Mouse (Mus musculus) olfactory bulb, adult 2 months (tissue): Measurements from ENCODE around the gene Avp. TPM values are rescaled to one million over a fixed set of nuclear protein-coding genes. Genes with fewer than 3 reads are reported as not detected.
"Not testable (repeated sequence)": the region's sequence is repeated elsewhere in the genome, so short reads cannot be mapped to it uniquely, and the experiment has no call there.

ENCODE experiments used
- H3K27ac ChIP-seq: fragments of 200-500 bp; 2 replicates; pipeline ENCODE4 v1.5.1; 2012; ENCODE audit warnings: low read depth, low read length; ENCODE audit not compliant: insufficient read depth
- H3K4me1 ChIP-seq: fragments of 200-500 bp; 2 replicates; pipeline ENCODE4 v1.6.1; 2012; ENCODE audit warnings: low read length; ENCODE audit not compliant: control insufficient read depth, insufficient read depth
- H3K4me3 ChIP-seq: fragments of 200-500 bp; 2 replicates; pipeline ENCODE4 v1.5.1; 2012; ENCODE audit warnings: mild to moderate bottlenecking, low read depth, low read length, moderate library complexity; ENCODE audit not compliant: insufficient read depth
- CTCF ChIP-seq: fragments of 200-500 bp; IDR thresholded peaks from 2 replicates; pipeline ENCODE4 v1.5.1; 2012; ENCODE audit warnings: low read depth, mild to moderate bottlenecking, low read length, moderate library complexity; ENCODE audit not compliant: insufficient read depth
- POLR2A ChIP-seq: fragments of 200-500 bp; IDR thresholded peaks from 2 replicates; pipeline ENCODE4 v1.6.1; 2012; ENCODE audit warnings: mild to moderate bottlenecking, low read depth, low read length, moderate library complexity; ENCODE audit not compliant: insufficient read depth
- WGBS: fragments of 180-500 bp; shearing (Covaris S2); methylation state at CpG from one replicate; pipeline ENCODE4 v1.1.7; 2018; 5-methylcytosine and 5-hydroxymethylcytosine counted together
- polyA plus RNA-seq: library from polyadenylated mRNA; stranded (reverse); fragments of >200 nt; gene quantifications from 2 replicates; pipeline ENCODE4 v1.2.4, GENCODE M21; 2012; ENCODE audit warnings: low replicate concordance; ENCODE audit not compliant: missing spikeins, insufficient read depth, insufficient read length

The Avp gene
- polyA plus RNA-seq, 1 experiment = not detected

DNA sequence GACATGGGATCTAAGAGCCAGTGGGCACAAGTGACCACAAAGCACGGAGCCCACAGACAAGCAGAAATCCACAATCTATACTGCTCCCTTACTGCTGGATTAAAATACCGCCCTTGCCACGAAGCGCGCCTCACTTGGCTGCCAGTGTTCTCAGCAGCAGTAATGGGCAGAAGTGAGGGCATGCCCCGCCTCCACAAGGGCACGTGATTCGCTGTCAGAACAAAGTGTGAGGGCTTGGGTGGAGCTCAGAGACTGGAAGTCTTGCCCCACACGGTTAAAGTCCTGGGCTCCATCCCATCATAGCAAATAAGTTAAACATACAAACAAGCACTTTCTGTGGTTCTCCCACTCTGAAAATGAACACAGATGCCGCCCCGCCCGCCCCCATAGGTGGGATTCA is 4.7 kb downstream of the Avp start:
- H3K4me3 ChIP-seq = no peak overlapping the region
- H3K27ac ChIP-seq = no peak overlapping the region
- H3K4me1 ChIP-seq = peaks cover 22% of the 10 kb centered on the region
- 8% methylated on average over 12 of the region's 12 CpGs for WGBS
- TF ChIP-seq POLR2A (no peak), CTCF (no peak)

DNA sequence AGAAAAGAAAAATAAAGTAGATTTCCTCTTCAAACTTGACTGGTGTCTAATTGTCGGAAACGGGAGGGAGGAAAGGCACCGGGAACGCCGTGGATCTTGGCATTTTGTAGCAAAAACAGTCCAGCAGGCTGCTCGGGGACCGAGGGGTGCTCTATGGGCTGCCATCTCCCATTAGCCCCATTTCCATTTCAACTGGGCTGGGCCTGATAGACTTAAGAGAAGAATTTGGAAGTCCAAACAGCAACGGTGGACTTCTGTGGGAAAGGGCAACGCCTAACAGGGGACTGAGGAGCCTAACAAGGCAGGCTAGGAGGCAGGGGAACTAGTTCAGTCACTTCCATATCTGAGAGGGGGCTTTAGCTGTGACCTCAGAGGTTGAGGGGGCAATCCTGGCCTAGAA is 5.3 kb downstream of the Avp start:
- H3K4me3 ChIP-seq = no peak overlapping the region
- no peak overlapping the region for H3K27ac ChIP-seq
- 34% methylated on average over 9 of the region's 9 CpGs for WGBS
- peaks cover 22% of the 10 kb centered on the region for H3K4me1 ChIP-seq
- TF ChIP-seq POLR2A (no peak), CTCF (no peak)

DNA sequence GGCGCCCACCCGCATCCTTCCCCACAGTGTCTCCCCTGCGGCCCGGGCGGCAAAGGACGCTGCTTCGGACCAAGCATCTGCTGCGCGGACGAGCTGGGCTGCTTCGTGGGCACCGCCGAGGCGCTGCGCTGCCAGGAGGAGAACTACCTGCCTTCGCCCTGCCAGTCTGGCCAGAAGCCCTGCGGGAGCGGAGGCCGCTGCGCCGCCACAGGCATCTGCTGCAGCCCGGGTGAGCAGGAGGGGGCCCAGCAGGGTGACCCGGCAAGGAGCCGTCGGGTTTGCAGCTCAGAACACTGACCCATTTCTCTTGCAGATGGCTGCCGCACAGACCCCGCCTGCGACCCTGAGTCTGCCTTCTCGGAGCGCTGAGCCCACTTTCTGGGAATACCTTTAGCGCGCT is 5.8 kb downstream of the Avp start:
- peaks cover 22% of the 10 kb centered on the region for H3K4me1 ChIP-seq
- H3K27ac ChIP-seq, H3K4me3 ChIP-seq: not testable (repeated sequence)
- 10% methylated on average over 32 of the region's 32 CpGs for WGBS

DNA sequence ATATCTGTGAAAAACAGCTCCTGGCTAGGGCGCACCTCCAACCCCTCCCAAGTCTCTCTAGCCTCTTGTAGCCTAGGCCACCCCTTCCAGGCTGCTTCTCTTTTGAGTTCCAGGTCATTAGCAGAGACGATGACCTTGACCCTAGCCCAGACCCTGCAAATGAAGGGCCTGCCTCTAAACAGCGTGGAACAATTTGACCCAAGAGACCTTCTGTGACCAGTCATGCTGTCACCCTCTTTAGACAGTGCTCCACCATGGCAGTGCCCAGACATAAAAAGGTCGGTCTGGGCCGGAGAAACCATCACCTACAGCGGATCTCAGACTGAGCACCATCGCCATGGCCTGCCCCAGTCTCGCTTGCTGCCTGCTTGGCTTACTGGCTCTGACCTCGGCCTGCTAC is 6.5 kb downstream of the Avp start, which contains the start of gene Oxt:
TSS of gene Oxt (plus strand) at position 301 of the 400 bp plus-strand sequence.
- Histone ChIP-seq H3K4me3 (no peak within 1 kb of the TSS), H3K4me1 (peaks cover 18% of the 10 kb centered on the region), H3K27ac (no peak within 1 kb of the TSS)
- no peak for TF ChIP-seq POLR2A
- WGBS = 78% methylated on average over 9 of the region's 9 CpGs

DNA sequence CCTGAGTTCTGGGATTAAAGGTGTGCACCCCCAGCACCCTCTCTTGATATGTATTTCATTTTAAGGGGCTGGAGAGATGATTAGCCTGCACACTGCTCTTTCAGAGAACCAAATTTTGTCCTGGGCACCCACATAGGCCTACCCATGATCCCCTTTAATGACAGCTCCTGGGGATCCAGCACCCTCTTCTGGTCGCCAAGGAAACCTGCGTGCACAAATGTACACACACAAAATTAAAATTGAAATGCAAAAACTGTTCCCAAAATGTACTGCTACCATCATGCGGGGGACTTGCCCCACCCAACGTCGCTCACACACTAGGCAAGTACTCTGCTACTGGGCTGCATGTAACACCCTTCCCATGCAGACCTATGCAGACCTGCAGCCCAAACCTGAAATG is 7.4 kb downstream of the Avp start:
- H3K27ac ChIP-seq = no peak overlapping the region
- 85% methylated on average over 5 of the region's 5 CpGs for WGBS
- TF ChIP-seq CTCF (no peak), POLR2A (no peak)
- peaks cover 10% of the 10 kb centered on the region for H3K4me1 ChIP-seq
- H3K4me3 ChIP-seq = no peak overlapping the region

DNA sequence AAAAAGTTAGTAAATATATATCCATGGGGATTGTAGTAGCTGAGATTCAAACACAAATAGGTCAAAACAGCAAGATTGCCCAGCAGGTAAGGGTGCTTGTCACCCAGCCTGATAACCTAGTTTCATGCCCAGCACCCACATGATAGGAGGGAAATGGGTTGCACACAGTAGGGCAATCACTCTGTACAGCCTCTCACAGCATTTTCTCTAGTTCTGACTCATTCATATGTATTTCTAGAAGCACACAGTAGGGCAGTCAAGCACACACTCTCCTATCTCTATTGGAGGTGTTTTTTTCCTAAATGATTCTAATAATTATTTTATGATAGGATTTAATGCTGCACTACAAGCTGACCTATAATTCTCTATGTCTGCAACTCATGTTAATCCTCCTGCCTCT is 12.4 kb downstream of the Avp start:
- Histone ChIP-seq H3K4me3 (no peak overlapping the region), H3K4me1 (peaks cover 2% of the 10 kb centered on the region), H3K27ac (no peak overlapping the region)
- TF ChIP-seq POLR2A (no peak), CTCF (no peak)

DNA sequence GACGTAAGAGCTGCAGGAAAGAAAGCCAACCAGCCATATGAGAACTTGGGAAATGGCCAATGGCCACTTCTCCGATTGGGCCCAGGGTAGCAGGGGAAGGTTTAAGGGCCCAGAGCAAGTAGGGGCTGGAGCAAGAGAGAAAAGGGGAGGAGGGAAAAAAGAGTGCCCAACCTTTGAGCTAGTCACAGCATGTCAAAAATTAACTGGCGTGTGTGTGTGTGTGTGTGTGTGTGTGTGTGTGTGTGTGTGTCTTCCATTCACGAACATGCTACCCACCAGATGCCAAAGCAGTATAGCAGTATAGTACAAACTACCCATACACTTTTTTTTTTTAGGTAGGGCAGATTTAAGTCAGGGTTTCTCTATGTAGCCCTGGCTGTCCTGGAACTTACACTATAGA is 13.4 kb downstream of the Avp start:
- no peak overlapping the region for H3K4me3 ChIP-seq
- no peak overlapping the region for H3K27ac ChIP-seq
- H3K4me1 ChIP-seq = peaks cover 6% of the 10 kb centered on the region
- 73% methylated on average over 4 of the region's 4 CpGs for WGBS
- TF ChIP-seq CTCF = no peak
- no peak for TF ChIP-seq POLR2A

DNA sequence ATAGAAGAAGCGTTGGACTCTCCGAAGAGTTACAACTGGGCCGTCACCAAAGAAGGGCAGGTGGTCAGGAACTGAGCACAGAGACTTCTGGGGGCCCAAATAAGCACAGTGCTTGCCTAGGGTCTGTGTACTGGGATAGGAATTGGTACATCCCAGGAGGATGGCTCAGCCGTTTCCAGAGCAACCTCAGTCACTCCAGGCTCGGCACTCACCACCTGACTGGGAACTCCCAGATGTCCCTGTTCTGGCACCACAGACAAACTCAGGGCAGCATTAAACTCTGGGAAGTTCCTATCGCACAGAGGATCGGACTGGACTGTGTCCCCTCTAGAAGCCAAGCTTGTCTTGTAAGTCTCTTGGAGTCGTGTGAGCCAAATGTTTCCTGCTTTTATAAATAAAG is 17.4 kb downstream of the Avp start:
- no peak overlapping the region for H3K27ac ChIP-seq
- no peak for TF ChIP-seq CTCF
- no peak for TF ChIP-seq POLR2A
- H3K4me1 ChIP-seq = peaks cover 9% of the 10 kb centered on the region
- H3K4me3 ChIP-seq = peak overlapping the region; percentile 99; the same call in 1 of the 2 replicates
- WGBS = 73% methylated on average over 8 of the region's 8 CpGs

DNA sequence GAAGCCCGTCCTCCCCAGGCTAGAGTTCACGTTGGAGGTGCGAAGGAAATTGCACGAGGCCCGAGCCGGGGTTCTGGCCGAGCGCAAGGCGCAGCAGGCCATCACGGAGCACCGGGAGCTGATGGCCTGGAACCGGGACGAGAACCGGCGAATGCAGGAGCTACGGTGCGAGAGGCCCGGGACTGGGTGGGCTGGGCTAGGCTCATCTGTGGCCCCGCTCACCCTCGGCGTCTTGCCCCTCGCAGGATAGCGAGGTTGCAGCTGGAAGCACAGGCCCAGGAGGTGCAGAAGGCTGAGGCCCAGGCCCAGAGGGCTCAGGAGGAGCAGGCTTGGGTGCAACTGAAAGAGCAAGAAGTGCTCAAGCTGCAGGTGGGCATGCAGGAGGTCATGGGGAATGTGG is 18.3 kb downstream of the Avp start:
- peak overlapping the region; percentile 99 for H3K4me3 ChIP-seq
- peaks cover 9% of the 10 kb centered on the region for H3K4me1 ChIP-seq
- TF ChIP-seq POLR2A (no peak), CTCF (no peak)
- under 1% methylated on average over 23 of the region's 23 CpGs for WGBS
- peak overlapping the region; percentile 36; the same call in 1 of the 2 replicates for H3K27ac ChIP-seq

DNA sequence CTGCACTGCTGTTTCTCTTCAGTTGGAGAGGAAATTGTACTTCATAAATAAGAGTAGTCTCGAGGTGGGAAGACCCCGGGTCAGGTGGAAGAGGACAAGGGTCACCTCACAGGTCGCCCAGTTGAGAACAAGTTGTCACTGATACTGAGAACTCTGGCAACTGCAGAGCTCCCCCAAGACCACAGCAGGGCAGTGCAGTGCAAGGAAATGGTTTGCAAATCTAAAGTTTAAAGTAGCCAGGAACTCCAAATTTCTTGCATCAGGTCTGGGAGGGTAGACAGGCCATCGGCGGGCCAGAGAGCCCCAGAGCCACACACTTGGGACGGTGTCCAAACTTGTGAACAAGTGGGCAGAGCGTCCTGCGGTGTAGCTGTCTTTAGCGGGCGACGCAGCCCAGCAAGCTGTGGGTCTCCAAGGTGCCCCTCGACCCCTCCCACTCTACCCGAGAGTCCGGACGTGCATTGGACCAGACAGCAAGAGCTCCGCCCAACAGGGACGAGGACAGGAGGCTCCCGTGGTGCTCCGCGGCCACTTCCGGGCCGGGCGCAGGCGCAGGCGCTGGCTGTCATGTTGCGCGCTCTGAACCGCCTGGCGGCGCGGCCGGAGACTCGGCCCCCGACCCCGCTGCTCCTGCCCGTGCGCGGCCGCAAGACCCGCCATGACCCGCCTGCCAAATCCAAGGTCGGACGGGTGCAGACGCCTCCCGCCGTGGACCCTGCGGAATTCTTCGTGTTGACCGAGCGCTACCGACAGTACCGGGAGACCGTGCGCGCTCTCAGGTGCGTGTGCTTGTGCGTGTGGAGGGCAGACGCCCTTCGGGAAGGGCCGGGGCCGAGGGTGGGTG is 18.9 kb downstream of the Avp start, which contains the start of gene Mrps26:
TSS of gene Mrps26 (plus strand) at position 531 of the 844 bp plus-strand sequence.
- peak; percentile 33; the same call in 1 of the 2 replicates for TF ChIP-seq CTCF
- peak; percentile 80 for TF ChIP-seq POLR2A
- peak within 1 kb of the TSS; percentile 99 for H3K4me3 ChIP-seq
- H3K27ac ChIP-seq = peak within 1 kb of the TSS; percentile 52
- peaks cover 9% of the 10 kb centered on the region for H3K4me1 ChIP-seq
- under 1% methylated on average over 59 of the region's 61 CpGs for WGBS
